Mouse (Mus musculus): ENCODE data around the gene Rai2. TPM values are rescaled to one million over a fixed set of nuclear protein-coding genes. Genes with fewer than 3 reads are reported as not detected.

Gene Rai2
- 12.3 and 15.9 TPM in 2 replicates for polyA plus RNA-seq (2016; fragmentation: Nextera tagmentation; extraction: Ambion mirVana)

- Histone ChIP-seq H3K9ac (peak within 1 kb of the TSS; percentile 75), H3K4me2 (replicated peaks) (peak within 1 kb of the TSS; percentile 74), H3K27ac (peak within 1 kb of the TSS; percentile 53; the same call in 1 of the 2 replicates), H3K27me3 (replicated peaks) (peaks cover 17% of the 10 kb centered on the region; the same call in 1 of the 2 replicates), H3K4me1 (no peaks in the 10 kb centered on the region), H3K4me3 (peak within 1 kb of the TSS; percentile 58), H3K36me3 (no peaks in the 10 kb centered on the region), H3K9me3 (no peaks in the 10 kb centered on the region)
- ATAC-seq (ENCODE audit: low FRiP score, low read depth), result peak; percentile 81
- 25% methylated on average over 59 of the region's 79 CpGs for WGBS
Measured at GRCm38 (mm10) chrX:161716865-161717763, at the start of gene Rai2. TSS of gene Rai2 (plus strand) at chrX:161717069.

- Histone ChIP-seq H3K36me3 (no peaks in the 10 kb centered on the region), H3K27ac (no peak overlapping the region), H3K4me1 (no peaks in the 10 kb centered on the region), H3K9me3 (no peaks in the 10 kb centered on the region), H3K27me3 (replicated peaks) (peaks cover 3% of the 10 kb centered on the region; the same call in 1 of the 2 replicates), H3K4me3 (no peak overlapping the region), H3K4me2 (replicated peaks) (no peak overlapping the region), H3K9ac (no peak overlapping the region)
- no peak for ATAC-seq (ENCODE audit: low FRiP score, low read depth)
- 61% methylated on average over 3 of the region's 3 CpGs for WGBS
Measured at GRCm38 (mm10) chrX:161689336-161689735, 27.5 kb upstream of the Rai2 start.

GRCm38 (mm10) chrX:161716503-161716864, 385 bp upstream of the Rai2 start:
- Histone ChIP-seq H3K4me2 (replicated peaks) (peak overlapping the region; percentile 74), H3K4me3 (peak overlapping the region; percentile 58), H3K9me3 (no peaks in the 10 kb centered on the region), H3K4me1 (no peaks in the 10 kb centered on the region), H3K27ac (no peak overlapping the region), H3K27me3 (replicated peaks) (peaks cover 12% of the 10 kb centered on the region; the same call in 1 of the 2 replicates), H3K36me3 (no peaks in the 10 kb centered on the region), H3K9ac (peak overlapping the region; percentile 75; the same call in 1 of the 2 replicates)
- ATAC-seq (ENCODE audit: low FRiP score, low read depth), result peak; percentile 17; the same call in 1 of the 2 replicates
- 19% methylated on average over 6 of the region's 9 CpGs for WGBS

- H3K4me2 ChIP-seq (replicated peaks), result peak overlapping the region; percentile 74
- H3K9ac ChIP-seq, result peak overlapping the region; percentile 75
- H3K27me3 ChIP-seq (replicated peaks), result peaks cover 17% of the 10 kb centered on the region; the same call in 1 of the 2 replicates
- H3K4me3 ChIP-seq, result peak overlapping the region; percentile 58
- H3K4me1 ChIP-seq, result peaks cover under 1% of the 10 kb centered on the region; the same call in 1 of the 2 replicates
- H3K36me3 ChIP-seq, result no peaks in the 10 kb centered on the region
- 0 out of 2 replicates have a peak overlapping the region, but pooled peaks have one; percentile 53 for H3K27ac ChIP-seq
- 18% methylated on average over 26 of the region's 26 CpGs for WGBS
- ATAC-seq (ENCODE audit: low FRiP score, low read depth), result peak; percentile 38
- H3K9me3 ChIP-seq, result no peaks in the 10 kb centered on the region
Measured at GRCm38 (mm10) chrX:161717764-161718382, 1.0 kb downstream of the Rai2 start.

GRCm38 (mm10) chrX:161718548-161718947, 1.7 kb downstream of the Rai2 start:
- peak overlapping the region; percentile 75 for H3K9ac ChIP-seq
- peak overlapping the region; percentile 58 for H3K4me3 ChIP-seq
- peaks cover 17% of the 10 kb centered on the region; the same call in 1 of the 2 replicates for H3K27me3 ChIP-seq (replicated peaks)

DNA sequence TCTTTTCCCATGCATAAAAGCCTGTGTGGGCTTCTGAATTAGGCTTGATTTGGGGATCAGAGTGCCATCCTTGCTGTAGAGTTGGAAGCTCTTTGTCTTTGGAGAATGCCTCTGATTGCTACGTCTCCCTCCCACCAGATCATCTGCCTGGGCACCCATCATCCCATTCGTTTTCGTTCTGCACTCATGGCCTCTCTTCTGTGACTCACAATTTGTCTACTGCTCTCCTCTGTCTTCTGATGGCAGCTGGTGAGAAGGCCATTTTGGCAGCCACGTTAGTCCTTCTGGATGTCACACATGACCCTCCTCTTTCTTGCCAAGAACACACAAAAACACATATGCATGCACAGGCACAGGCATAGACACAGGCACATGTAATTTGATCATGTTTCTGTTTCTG, 4.2 kb downstream of the Rai2 start:
- peaks cover 18% of the 10 kb centered on the region; the same call in 1 of the 2 replicates for H3K27me3 ChIP-seq (replicated peaks)
- H3K9ac ChIP-seq, result no peak overlapping the region
- 73% methylated on average over 4 of the region's 4 CpGs for WGBS
- ATAC-seq (ENCODE audit: low FRiP score, low read depth), result no peak
- no peak overlapping the region for H3K4me3 ChIP-seq
- H3K9me3 ChIP-seq, result no peaks in the 10 kb centered on the region
- no peak overlapping the region for H3K4me2 ChIP-seq (replicated peaks)
- H3K27ac ChIP-seq, result no peak overlapping the region
- H3K36me3 ChIP-seq, result no peaks in the 10 kb centered on the region
- peaks cover 10% of the 10 kb centered on the region; the same call in 1 of the 2 replicates for H3K4me1 ChIP-seq

More at GRCm38 (mm10) chrX:161718548-161718947, 1.7 kb downstream of the Rai2 start:
- H3K4me1 ChIP-seq, result peaks cover 8% of the 10 kb centered on the region; the same call in 1 of the 2 replicates
- ATAC-seq (ENCODE audit: low FRiP score, low read depth), result no peak
- WGBS, result 29% methylated on average over 11 of the region's 11 CpGs
- no peaks in the 10 kb centered on the region for H3K36me3 ChIP-seq
- peak overlapping the region; percentile 74 for H3K4me2 ChIP-seq (replicated peaks)
- no peak overlapping the region for H3K27ac ChIP-seq
- no peaks in the 10 kb centered on the region for H3K9me3 ChIP-seq

- no peaks in the 10 kb centered on the region for H3K36me3 ChIP-seq
- no peak overlapping the region for H3K27ac ChIP-seq
- ATAC-seq (ENCODE audit: low FRiP score, low read depth), result peak; percentile 62
- H3K4me2 ChIP-seq (replicated peaks), result peak overlapping the region; percentile 38
- H3K4me1 ChIP-seq, result peaks cover 10% of the 10 kb centered on the region; the same call in 1 of the 2 replicates
- H3K9ac ChIP-seq, result no peak overlapping the region
- 26% methylated on average over 9 of the region's 9 CpGs for WGBS
- H3K4me3 ChIP-seq, result no peak overlapping the region
- no peaks in the 10 kb centered on the region for H3K9me3 ChIP-seq
- H3K27me3 ChIP-seq (replicated peaks), result 0 out of 2 replicates have a peak, but pooled peaks cover 13% of the 10 kb centered on the region
Measured at GRCm38 (mm10) chrX:161723391-161723808, 6.5 kb downstream of the Rai2 start.

DNA sequence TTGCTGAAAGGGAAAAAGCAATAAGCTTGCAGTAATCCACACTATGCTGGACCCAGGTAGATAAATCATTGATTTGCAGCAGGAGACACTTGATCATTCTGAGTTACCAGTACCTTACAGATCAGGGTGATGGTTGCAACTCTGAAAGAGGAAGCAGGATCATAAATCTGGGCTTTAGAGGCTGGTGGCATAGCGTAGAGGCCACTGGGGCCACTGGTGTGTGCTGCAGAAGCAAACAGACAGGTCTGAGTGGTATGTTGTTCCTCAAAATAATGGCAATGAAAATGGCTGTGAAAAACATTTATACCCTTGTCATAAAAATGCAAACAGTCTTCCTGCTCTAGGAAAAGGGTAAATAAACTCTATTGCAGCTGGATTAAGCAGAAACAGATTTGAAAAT, 9.4 kb downstream of the Rai2 start:
- no peak overlapping the region for H3K4me3 ChIP-seq
- 35% methylated on average over 1 of the region's 1 CpGs for WGBS
- no peaks in the 10 kb centered on the region for H3K36me3 ChIP-seq
- ATAC-seq (ENCODE audit: low FRiP score, low read depth), result no peak
- peaks cover 10% of the 10 kb centered on the region; the same call in 1 of the 2 replicates for H3K4me1 ChIP-seq
- H3K27ac ChIP-seq, result no peak overlapping the region
- H3K27me3 ChIP-seq (replicated peaks), result 0 out of 2 replicates have a peak, but pooled peaks cover 12% of the 10 kb centered on the region
- no peak overlapping the region for H3K4me2 ChIP-seq (replicated peaks)
- H3K9ac ChIP-seq, result no peak overlapping the region
- no peaks in the 10 kb centered on the region for H3K9me3 ChIP-seq

- H3K4me3 ChIP-seq, result no peak overlapping the region
- H3K27me3 ChIP-seq (replicated peaks), result 0 out of 2 replicates have a peak, but pooled peaks cover 8% of the 10 kb centered on the region
- H3K4me1 ChIP-seq, result peaks cover 3% of the 10 kb centered on the region; the same call in 1 of the 2 replicates
- no peak overlapping the region for H3K9ac ChIP-seq
- H3K27ac ChIP-seq, result no peak overlapping the region
- H3K4me2 ChIP-seq (replicated peaks), result no peak overlapping the region
- ATAC-seq (ENCODE audit: low FRiP score, low read depth), result no peak
- H3K9me3 ChIP-seq, result no peaks in the 10 kb centered on the region
- WGBS, result 69% methylated on average over 4 of the region's 4 CpGs
- H3K36me3 ChIP-seq, result no peaks in the 10 kb centered on the region
Measured at GRCm38 (mm10) chrX:161728507-161728906, 11.6 kb downstream of the Rai2 start.

DNA sequence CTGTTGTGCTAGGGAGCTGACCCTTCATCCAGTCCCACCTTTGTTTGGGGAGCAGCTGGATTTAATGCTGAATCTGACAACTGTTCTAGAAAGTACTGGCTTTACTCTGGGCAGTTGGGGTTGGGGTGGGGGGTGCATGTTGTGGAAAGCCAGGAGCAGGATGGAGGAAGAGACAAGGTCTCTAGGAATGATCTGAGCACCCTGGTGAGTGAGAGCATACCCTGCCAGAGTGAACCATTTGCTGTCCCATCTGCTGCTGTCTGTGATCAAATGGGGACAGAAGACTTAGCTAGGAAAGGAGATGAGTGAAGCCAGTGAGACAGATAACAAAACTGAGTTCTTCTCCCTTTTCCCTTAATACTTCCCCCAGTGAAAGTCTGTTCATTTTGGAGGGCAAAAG, 13.2 kb downstream of the Rai2 start:
- no peaks in the 10 kb centered on the region for H3K4me1 ChIP-seq
- H3K9ac ChIP-seq, result no peak overlapping the region
- H3K27ac ChIP-seq, result no peak overlapping the region
- H3K36me3 ChIP-seq, result no peaks in the 10 kb centered on the region
- H3K4me3 ChIP-seq, result no peak overlapping the region
- no peaks in the 10 kb centered on the region for H3K9me3 ChIP-seq
- no peak for ATAC-seq (ENCODE audit: low FRiP score, low read depth)
- H3K4me2 ChIP-seq (replicated peaks), result no peak overlapping the region
- H3K27me3 ChIP-seq (replicated peaks), result 0 out of 2 replicates have a peak, but pooled peaks cover 8% of the 10 kb centered on the region

- Histone ChIP-seq H3K27ac (no peak overlapping the region), H3K9ac (no peak overlapping the region), H3K27me3 (replicated peaks) (0 out of 2 replicates have a peak, but pooled peaks cover 4% of the 10 kb centered on the region), H3K4me2 (replicated peaks) (no peak overlapping the region), H3K36me3 (no peaks in the 10 kb centered on the region), H3K4me1 (no peaks in the 10 kb centered on the region), H3K9me3 (no peaks in the 10 kb centered on the region), H3K4me3 (no peak overlapping the region)
- no peak for ATAC-seq (ENCODE audit: low FRiP score, low read depth)
- 80% methylated on average over 3 of the region's 3 CpGs for WGBS
Measured at GRCm38 (mm10) chrX:161731859-161732258, 15.0 kb downstream of the Rai2 start.

Data from neural tube, embryonic 12.5 days (tissue).